Mouse (Mus musculus) hindbrain, embryonic 15.5 days (tissue): ENCODE measurements around the gene Olfr690. TPM values are rescaled to one million over a fixed set of nuclear protein-coding genes. Genes with fewer than 3 reads are reported as not detected.

ENCODE experiments used
- ATAC-seq: fragments of 200-750 bp; cut with Nextera tagmentation; 2 replicates; pipeline ENCODE4 v1.8.0; 2017; ENCODE audit warnings: low read depth, moderate number of reproducible peaks, moderate TSS enrichment; ENCODE audit not compliant: low FRiP score
- H3K27ac ChIP-seq: fragments of 300-500 bp; sonication (generic); replicated peaks from 2 replicates; pipeline ENCODE4 v1.5.1; 2015; ENCODE audit warnings: mild to moderate bottlenecking, inconsistent platforms
- H3K27me3 ChIP-seq: fragments of 300-500 bp; sonication (generic); 2 replicates; pipeline ENCODE4 v1.6.1; 2015; ENCODE audit warnings: control low read depth, inconsistent platforms
- H3K36me3 ChIP-seq: fragments of 300-500 bp; sonication (generic); 2 replicates; pipeline ENCODE4 v1.6.1; 2015; ENCODE audit warnings: control low read depth, inconsistent platforms
- H3K4me1 ChIP-seq: fragments of 300-500 bp; sonication (generic); replicated peaks from 2 replicates; pipeline ENCODE4 v1.6.1; 2015; ENCODE audit warnings: control low read depth, inconsistent platforms
- H3K4me2 ChIP-seq: fragments of 300-500 bp; sonication (generic); 2 replicates; pipeline ENCODE4 v1.6.1; 2015; ENCODE audit warnings: moderate library complexity, mild to moderate bottlenecking, inconsistent platforms
- H3K4me3 ChIP-seq: fragments of 300-500 bp; sonication (generic); 2 replicates; pipeline ENCODE4 v1.5.1; 2015; ENCODE audit warnings: mild to moderate bottlenecking, inconsistent platforms
- H3K9ac ChIP-seq: fragments of 300-500 bp; sonication (generic); 2 replicates; pipeline ENCODE4 v1.6.1; 2015; ENCODE audit warnings: inconsistent platforms
- H3K9me3 ChIP-seq: fragments of 300-500 bp; sonication (generic); 2 replicates; pipeline ENCODE4 v1.6.1; 2016; ENCODE audit warnings: control low read depth, inconsistent platforms
- WGBS: fragments of 180-500 bp; shearing (Covaris S2); methylation state at CpG from one replicate; pipeline ENCODE4 v1.1.7; 2015; 5-methylcytosine and 5-hydroxymethylcytosine counted together
- polyA plus RNA-seq: library from polyadenylated mRNA; unstranded; fragments of >200 nt; fragmentation: Nextera tagmentation; extraction: Ambion mirVana; gene quantifications from 2 replicates; pipeline ENCODE4 v1.2.1, GENCODE M21; 2015

The Olfr690 gene
- polyA plus RNA-seq, 1 experiment from 2014 or later = not detected

DNA sequence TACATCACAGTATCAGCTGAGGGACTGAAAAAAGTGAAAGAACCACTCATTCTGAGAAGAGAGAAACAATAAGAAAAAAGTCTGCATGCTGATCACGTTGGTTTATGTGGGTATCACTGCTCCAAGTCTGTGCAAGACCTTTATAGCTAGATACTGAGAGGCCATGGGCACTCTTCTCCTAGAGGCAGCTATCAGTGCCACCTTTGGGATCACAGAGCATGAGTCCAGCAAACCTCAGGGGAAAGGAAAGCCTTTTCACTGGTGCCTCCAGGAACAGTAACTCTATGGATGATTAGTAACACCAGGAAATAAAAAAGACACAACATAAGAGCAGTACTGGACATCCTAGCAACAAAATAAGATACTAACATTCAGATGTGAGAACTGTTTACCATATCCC, 8.3 kb upstream of the Olfr690 start, which contains the start of gene Olfr691:
TSS of gene Olfr691 (minus strand) at position 101 of the 400 bp plus-strand sequence.
- WGBS = 47% methylated on average over 1 of the region's 1 CpGs

GRCm38 (mm10) chr7:105325302-105325701, 8.6 kb downstream of the Olfr690 start:
- Histone ChIP-seq H3K36me3 (no peaks in the 10 kb centered on the region), H3K4me1 (no peaks in the 10 kb centered on the region), H3K4me2 (no peak overlapping the region), H3K9ac (no peak overlapping the region), H3K4me3 (no peak overlapping the region), H3K27ac (no peak overlapping the region), H3K9me3 (no peaks in the 10 kb centered on the region), H3K27me3 (no peaks in the 10 kb centered on the region)
- ATAC-seq = no peak
- WGBS = 81% methylated on average over 2 of the region's 2 CpGs

More for the DNA sequence above, 8.3 kb upstream of the Olfr690 start, which contains the start of gene Olfr691:
- Histone ChIP-seq H3K27me3 (no peaks in the 10 kb centered on the region), H3K4me2 (no peak within 1 kb of the TSS), H3K4me3 (no peak within 1 kb of the TSS), H3K27ac (no peak within 1 kb of the TSS), H3K36me3 (no peaks in the 10 kb centered on the region), H3K9me3 (no peaks in the 10 kb centered on the region), H3K4me1 (no peaks in the 10 kb centered on the region), H3K9ac (no peak within 1 kb of the TSS)
- no peak for ATAC-seq

DNA sequence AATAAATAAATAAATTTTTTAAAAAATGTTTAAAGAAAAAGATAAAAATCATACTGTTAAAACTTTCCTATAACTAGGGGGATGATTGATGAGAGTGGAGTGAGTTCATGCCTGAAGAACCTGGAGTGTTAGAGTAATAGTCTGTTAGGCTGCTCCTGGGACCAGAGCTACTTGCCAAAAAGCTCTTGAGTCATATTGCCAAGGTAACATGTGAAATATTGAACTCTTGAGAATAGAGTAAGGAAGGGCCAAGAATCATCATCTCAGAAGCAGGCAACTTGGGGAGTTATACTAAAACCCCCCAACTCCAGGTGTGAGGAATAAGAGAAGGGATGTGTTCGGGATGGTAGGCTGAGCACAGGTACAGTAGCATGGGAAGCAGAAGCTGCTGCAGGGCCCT, 23.0 kb downstream of the Olfr690 start, which contains the start of gene Olfr689:
TSS of gene Olfr689 (plus strand) at position 301 of the 400 bp plus-strand sequence.
- 86% methylated on average over 1 of the region's 1 CpGs for WGBS
- Histone ChIP-seq H3K36me3 (no peaks in the 10 kb centered on the region), H3K4me2 (no peak within 1 kb of the TSS), H3K9ac (no peak within 1 kb of the TSS), H3K27me3 (no peaks in the 10 kb centered on the region), H3K27ac (no peak within 1 kb of the TSS), H3K4me3 (no peak within 1 kb of the TSS), H3K9me3 (no peaks in the 10 kb centered on the region), H3K4me1 (no peaks in the 10 kb centered on the region)
- ATAC-seq = no peak

- H3K9ac ChIP-seq = no peak overlapping the region
- no peaks in the 10 kb centered on the region for H3K9me3 ChIP-seq
- H3K27ac ChIP-seq = no peak overlapping the region
- H3K36me3 ChIP-seq = no peaks in the 10 kb centered on the region
- H3K4me3 ChIP-seq = no peak overlapping the region
- no peaks in the 10 kb centered on the region for H3K4me1 ChIP-seq
- ATAC-seq = no peak
- H3K4me2 ChIP-seq = no peak overlapping the region
- no peaks in the 10 kb centered on the region for H3K27me3 ChIP-seq
These were observed 43.9 kb downstream of the Olfr690 start for GRCm38 (mm10) chr7:105290051-105290450.

- Histone ChIP-seq H3K9me3 (no peaks in the 10 kb centered on the region), H3K27me3 (no peaks in the 10 kb centered on the region), H3K4me1 (no peaks in the 10 kb centered on the region), H3K36me3 (no peaks in the 10 kb centered on the region), H3K9ac (no peak within 1 kb of the TSS), H3K4me2 (no peak within 1 kb of the TSS), H3K4me3 (no peak within 1 kb of the TSS), H3K27ac (no peak within 1 kb of the TSS)
- 81% methylated on average over 6 of the region's 6 CpGs for WGBS
- no peak for ATAC-seq
These were observed 46.1 kb downstream of the Olfr690 start, which contains the start of gene Olfr688 for GRCm38 (mm10) chr7:105287795-105288194. Gene Olfr688 (plus strand): TSS chr7:105288095.

Other genes with a start within 250 kb of the Olfr690 start
- not detected in 2 replicates for gene Olfr680-ps1, start 241.3 kb downstream of the Olfr690 start, polyA plus RNA-seq
- not detected in 2 replicates for gene Olfr681, start 217.3 kb downstream of the Olfr690 start, polyA plus RNA-seq
- gene Olfr683, start 187.1 kb downstream of the Olfr690 start, polyA plus RNA-seq = not detected in 2 replicates
- not detected in 2 replicates for gene Olfr684, start 170.5 kb downstream of the Olfr690 start, polyA plus RNA-seq
- gene Olfr685, start 148.1 kb downstream of the Olfr690 start, polyA plus RNA-seq = not detected in 2 replicates
- gene Olfr686, start 126.6 kb downstream of the Olfr690 start, polyA plus RNA-seq = not detected in 2 replicates
- gene Olfr688, start 46.0 kb downstream of the Olfr690 start, polyA plus RNA-seq = not detected in 2 replicates
- gene Olfr689, start 22.9 kb downstream of the Olfr690 start, polyA plus RNA-seq = 0.03 and 0.05 TPM in 2 replicates
- gene Olfr691, start 8.2 kb upstream of the Olfr690 start, polyA plus RNA-seq = 0.12 and 0.16 TPM in 2 replicates
- gene Olfr692, start 34.1 kb upstream of the Olfr690 start, polyA plus RNA-seq = not detected in 2 replicates
- gene Gm5901, start 40.9 kb upstream of the Olfr690 start, polyA plus RNA-seq = not detected in 2 replicates
- gene Fam160a2, start 66.0 kb upstream of the Olfr690 start, polyA plus RNA-seq = 43.7 and 45.1 TPM in 2 replicates
- 0.08 and 0.12 TPM in 2 replicates for gene Cnga4, start 70.5 kb upstream of the Olfr690 start, polyA plus RNA-seq
- 5.2 and 5.5 TPM in 2 replicates for gene Cckbr, start 91.6 kb upstream of the Olfr690 start, polyA plus RNA-seq
- gene Cavin3, start 148.2 kb upstream of the Olfr690 start, polyA plus RNA-seq = 37.6 and 41.2 TPM in 2 replicates
- gene Smpd1, start 220.3 kb upstream of the Olfr690 start, polyA plus RNA-seq = 88.5 and 94.2 TPM in 2 replicates
- 294 and 330 TPM in 2 replicates for gene Apbb1, start 247.5 kb upstream of the Olfr690 start, polyA plus RNA-seq